Mouse (Mus musculus) cerebellum, adult 11 months (tissue): ENCODE results near the gene Gucy1a1.
A peak's percentile ranks its signal among the peaks of the same experiment; 100 is the strongest.

Experiments
- DNase-seq: peaks from one replicate; pipeline ENCODE4 v3.0.0; 2022

Gucy1a1 gene

GRCm38 (mm10) chr3:82074201-82074851 is 71.3 kb downstream of the Gucy1a1 start, which contains the start of gene Gucy1b1:
Gene Gucy1b1, minus strand, starts transcription at chr3:82074689.
- peak; percentile 79 for DNase-seq

DNA sequence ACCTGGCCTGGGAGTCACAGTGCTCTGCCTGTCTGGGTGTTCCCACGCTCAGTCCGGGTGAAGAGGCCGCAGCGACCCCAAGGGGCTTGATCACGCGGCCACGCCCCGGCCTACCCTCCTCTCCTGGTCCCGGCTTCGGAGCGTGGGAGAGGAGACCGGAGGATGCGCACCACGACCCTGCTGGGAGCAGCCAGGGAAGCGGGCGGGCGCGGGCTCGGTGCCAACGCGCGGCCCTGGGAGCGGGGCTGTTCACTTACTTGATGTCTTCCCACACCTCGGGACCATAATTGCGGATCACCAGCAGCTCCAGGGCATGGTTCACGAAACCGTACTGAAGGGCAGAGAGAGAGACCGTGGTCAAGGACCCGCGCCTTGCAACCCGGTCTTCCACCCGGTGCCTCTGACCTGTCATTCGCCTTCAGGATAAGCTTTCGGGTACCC is 71.8 kb downstream of the Gucy1a1 start:
- peak; percentile 63 for DNase-seq

- DNase-seq: no peak
These were observed 77.8 kb downstream of the Gucy1a1 start for GRCm38 (mm10) chr3:82067830-82068229.

DNA sequence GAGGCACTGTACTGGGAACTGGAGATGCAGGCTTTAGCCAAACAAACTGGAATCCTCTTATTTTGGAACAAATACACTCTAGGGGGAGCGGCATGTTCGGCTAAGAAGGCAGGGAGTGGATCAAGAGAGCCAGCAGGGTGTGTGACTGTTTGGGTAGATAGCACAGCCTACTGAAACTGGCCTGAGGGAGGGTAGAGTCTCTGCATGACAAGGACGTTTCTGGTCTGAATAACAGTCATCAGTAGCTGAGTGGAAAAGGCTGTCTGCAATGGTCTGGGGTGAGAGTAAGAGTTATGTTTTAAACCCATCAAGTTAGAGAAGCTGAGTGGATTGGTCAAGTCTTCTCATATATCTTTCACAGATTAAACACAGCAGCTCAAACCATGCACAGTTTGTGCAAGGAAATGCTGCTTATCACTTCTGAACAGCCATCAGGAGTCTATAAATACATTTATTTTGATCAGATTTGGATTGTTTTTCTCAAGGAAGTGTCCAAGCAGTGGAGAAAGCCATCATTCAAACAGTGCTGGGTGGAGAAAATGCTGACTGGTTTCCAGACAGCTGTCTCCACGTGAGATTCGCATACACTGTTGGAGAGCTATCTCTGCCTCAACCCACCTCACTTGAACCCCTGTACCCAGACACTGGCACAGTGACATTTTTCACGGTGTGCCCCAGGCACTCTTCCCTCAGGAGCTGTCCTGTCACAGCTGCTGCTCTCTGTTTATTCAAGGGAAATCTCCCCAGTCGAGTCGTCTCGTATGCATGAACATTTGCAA is 84.0 kb downstream of the Gucy1a1 start:
- no peak for DNase-seq

GRCm38 (mm10) chr3:82057201-82057600 is 88.4 kb downstream of the Gucy1a1 start:
- DNase-seq: no peak

- no peak for DNase-seq
These were observed 91.2 kb downstream of the Gucy1a1 start for GRCm38 (mm10) chr3:82054283-82054974.

- DNase-seq: no peak
These were observed 93.6 kb downstream of the Gucy1a1 start for GRCm38 (mm10) chr3:82052029-82052428.

DNA sequence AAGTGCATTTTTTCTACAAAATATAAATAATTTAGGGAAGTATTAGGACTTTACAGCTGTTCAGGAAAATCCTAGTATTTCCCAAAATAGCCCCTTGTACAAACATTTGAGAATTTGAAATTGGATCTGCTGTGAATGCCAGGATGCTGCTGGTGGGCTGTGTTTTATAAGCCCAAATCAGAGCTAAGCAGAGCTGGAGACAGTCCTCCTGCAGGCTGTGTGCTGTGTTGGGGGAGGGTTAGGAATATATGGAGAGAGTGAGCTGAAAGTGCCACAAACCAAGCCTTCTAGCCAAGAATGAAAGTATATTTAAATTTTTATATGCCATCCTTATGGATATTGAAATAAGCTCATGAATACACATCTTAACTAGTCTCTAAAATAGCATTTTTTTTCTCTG is 94.1 kb downstream of the Gucy1a1 start:
- DNase-seq: no peak

- no peak for DNase-seq
These were observed 96.9 kb downstream of the Gucy1a1 start for GRCm38 (mm10) chr3:82048681-82049080.

GRCm38 (mm10) chr3:82048078-82048477 is 97.5 kb downstream of the Gucy1a1 start:
- DNase-seq: no peak

GRCm38 (mm10) chr3:82047100-82047753 is 98.4 kb downstream of the Gucy1a1 start:
- peak; percentile 26 for DNase-seq

DNA sequence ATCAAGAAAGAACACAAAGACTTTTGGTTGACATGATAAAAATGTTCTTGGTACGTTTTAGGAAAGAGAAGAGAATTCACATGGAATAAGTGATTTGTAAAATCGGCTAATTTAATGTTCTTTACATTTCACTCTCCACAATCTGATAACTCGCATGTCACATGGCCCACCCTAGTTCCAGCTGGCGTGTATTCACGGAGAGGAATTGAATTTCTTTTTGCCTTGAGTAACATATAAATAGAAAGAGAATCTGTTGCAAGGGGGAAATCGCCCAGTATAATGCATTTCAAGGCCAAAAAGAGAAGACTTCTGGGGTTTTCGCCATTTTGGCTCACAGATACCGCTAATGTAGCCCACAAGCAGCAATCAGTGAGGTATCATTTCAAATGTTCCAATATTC is 99.5 kb downstream of the Gucy1a1 start:
- no peak for DNase-seq

DNA sequence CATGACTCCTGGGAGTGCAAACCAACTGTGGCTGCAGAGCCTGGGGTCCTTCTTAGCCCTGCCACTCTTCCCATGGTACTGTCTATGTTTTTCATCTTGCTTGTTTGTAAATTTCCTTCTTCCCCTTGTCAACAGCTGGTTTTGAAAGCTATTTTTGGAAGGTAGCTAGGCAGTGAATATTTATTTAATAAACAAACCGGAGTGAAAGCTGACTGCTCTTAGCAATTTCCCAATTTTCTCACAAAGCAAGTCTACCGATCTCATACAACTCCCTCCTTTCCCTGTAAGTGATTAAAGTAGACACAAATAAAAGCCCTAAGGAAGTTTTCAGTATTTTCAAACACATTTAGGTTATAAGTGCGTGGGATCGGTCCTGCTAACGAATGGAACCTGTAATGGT is 100.7 kb downstream of the Gucy1a1 start:
- DNase-seq: no peak

- DNase-seq: no peak
These were observed 101.9 kb downstream of the Gucy1a1 start for GRCm38 (mm10) chr3:82043676-82044075.
